27 mouse cellular contexts compared by ENCODE assay signal in the genomic region with DNA sequence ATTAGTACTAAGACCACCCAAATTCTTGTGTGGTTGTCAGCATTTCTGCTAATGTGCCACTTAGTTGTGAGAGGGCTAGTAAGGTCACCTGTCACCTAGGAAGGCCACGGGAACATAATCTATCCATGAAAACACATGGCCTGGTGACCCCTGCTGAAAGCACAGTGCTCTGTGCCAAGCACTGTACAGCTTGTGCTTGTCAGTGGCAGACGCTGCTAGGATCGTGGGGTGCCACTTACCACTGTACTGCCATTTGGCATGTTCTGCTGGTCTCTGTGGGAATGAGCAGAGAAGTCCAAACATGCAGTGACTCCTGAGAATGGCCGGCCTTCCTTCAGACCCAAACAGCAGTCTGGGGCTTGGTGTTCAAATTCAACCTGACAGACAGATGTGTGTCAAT.
DNase-seq lines count a peak whose midpoint lies in the region; ATAC-seq lines count a peak whose summit lies in the region.
"Had no signal": no experiment of that assay in that cellular context is flagged by ENCODE, and none has a peak within 500 bp of the region (broad histone marks: within the 10 kb centered on the region; RNA-seq: fewer than 3 reads in every experiment).

No protein-coding gene starts in this region.

- H3K9me3 ChIP-seq in midbrain, embryonic 13.5 days, result no peaks in the 10 kb centered on the region
- H3K9me3 ChIP-seq in midbrain, embryonic 16.5 days (replicated peaks; ENCODE audit: control insufficient read depth, low read length, poor library complexity, severe bottlenecking), result no peaks in the 10 kb centered on the region
- H3K9me3 ChIP-seq in liver, embryonic 12.5 days (replicated peaks), result no peaks in the 10 kb centered on the region
- H3K9me3 ChIP-seq: heart, embryonic 13.5 days; hindbrain, embryonic 10.5 days; intestine, embryonic 15.5 days; limb, embryonic 13.5 days; midbrain, embryonic 15.5 days; neural tube, embryonic 12.5 days had no signal

- WGBS in midbrain, embryonic 13.5 days, result 95% methylated on average over 4 of the region's 4 CpGs
- 92% methylated on average over 4 of the region's 4 CpGs for WGBS in midbrain, embryonic 16.5 days
- 79% methylated on average over 4 of the region's 4 CpGs for WGBS in liver, embryonic 12.5 days (ENCODE audit: insufficient replicate concordance)

- H3K4me1 ChIP-seq in midbrain, embryonic 13.5 days (replicated peaks), result no peaks in the 10 kb centered on the region
- H3K4me1 ChIP-seq in midbrain, embryonic 16.5 days (ENCODE audit: control insufficient read depth, insufficient read depth, low read length), result no peaks in the 10 kb centered on the region
- no peaks in the 10 kb centered on the region for H3K4me1 ChIP-seq in liver, embryonic 12.5 days
- H3K4me1 ChIP-seq: heart, embryonic 13.5 days; hindbrain, embryonic 10.5 days; intestine, embryonic 15.5 days; limb, embryonic 13.5 days; midbrain, embryonic 15.5 days; neural tube, embryonic 12.5 days had no signal

- H3K4me3 ChIP-seq in midbrain, embryonic 13.5 days (replicated peaks), result no peak overlapping the region
- H3K4me3 ChIP-seq in midbrain, embryonic 16.5 days (ENCODE audit: low read depth, low read length), result no peak overlapping the region
- H3K4me3 ChIP-seq in liver, embryonic 12.5 days, result no peak overlapping the region
- H3K4me3 ChIP-seq: erythroblast, embryonic 14.5 days; heart, embryonic 13.5 days; hindbrain, embryonic 10.5 days; intestine, embryonic 15.5 days; limb, embryonic 13.5 days; midbrain, embryonic 15.5 days; myocyte; neural tube, embryonic 12.5 days had no signal

- peaks cover 73% of the 10 kb centered on the region for H3K36me3 ChIP-seq in midbrain, embryonic 13.5 days
- H3K36me3 ChIP-seq in midbrain, embryonic 16.5 days (ENCODE audit: control insufficient read depth, insufficient read depth, low read length), result peaks cover 41% of the 10 kb centered on the region
- peaks cover 64% of the 10 kb centered on the region for H3K36me3 ChIP-seq in liver, embryonic 12.5 days

- H3K4me2 ChIP-seq in midbrain, embryonic 13.5 days (replicated peaks), result no peak overlapping the region
- no peak overlapping the region for H3K4me2 ChIP-seq in midbrain, embryonic 16.5 days (ENCODE audit: low read length)
- H3K4me2 ChIP-seq in liver, embryonic 12.5 days, result no peak overlapping the region
- H3K4me2 ChIP-seq: heart, embryonic 13.5 days; intestine, embryonic 15.5 days; limb, embryonic 13.5 days; liver, embryonic 11.5 days; midbrain, embryonic 15.5 days; neural tube, embryonic 12.5 days had no signal

- H3K27ac ChIP-seq in midbrain, embryonic 13.5 days, result no peak overlapping the region
- no peak overlapping the region for H3K27ac ChIP-seq in midbrain, embryonic 16.5 days (ENCODE audit: low read length)
- no peak overlapping the region for H3K27ac ChIP-seq in liver, embryonic 12.5 days
- H3K27ac ChIP-seq: heart, embryonic 13.5 days; hindbrain, embryonic 10.5 days; intestine, embryonic 15.5 days; limb, embryonic 13.5 days; midbrain, embryonic 15.5 days; neural tube, embryonic 12.5 days had no signal

- H3K27me3 ChIP-seq in midbrain, embryonic 13.5 days, result no peaks in the 10 kb centered on the region
- no peaks in the 10 kb centered on the region for H3K27me3 ChIP-seq in midbrain, embryonic 16.5 days (ENCODE audit: control insufficient read depth, insufficient read depth, low read depth, low read length)
- H3K27me3 ChIP-seq in liver, embryonic 12.5 days (replicated peaks), result no peaks in the 10 kb centered on the region
- H3K27me3 ChIP-seq: heart, embryonic 13.5 days; intestine, embryonic 15.5 days; limb, embryonic 13.5 days; midbrain, embryonic 15.5 days; neural tube, embryonic 12.5 days had no signal

- no peak overlapping the region for H3K9ac ChIP-seq in midbrain, embryonic 13.5 days (replicated peaks)
- H3K9ac ChIP-seq in midbrain, embryonic 16.5 days (ENCODE audit: low read depth, low read length), result no peak overlapping the region
- no peak overlapping the region for H3K9ac ChIP-seq in liver, embryonic 12.5 days
- H3K9ac ChIP-seq: forebrain, postnatal 0 days; heart, embryonic 13.5 days; intestine, embryonic 15.5 days; limb, embryonic 13.5 days; liver, postnatal 0 days; midbrain, embryonic 15.5 days; neural tube, embryonic 12.5 days had no signal

- peak; percentile 50; the same call in 1 of the 2 replicates for ATAC-seq in midbrain, embryonic 13.5 days
- no peak for ATAC-seq in midbrain, embryonic 16.5 days
- ATAC-seq in liver, embryonic 12.5 days, result no peak
- ATAC-seq: CD4-positive, CD25-positive, alpha-beta regulatory T cell, adult 4 months; forebrain, postnatal 0 days; hindbrain, embryonic 16.5 days; intestine, embryonic 15.5 days; liver, postnatal 0 days; midbrain, embryonic 15.5 days had no signal

- DNase-seq in cerebellum, adult 11-12 months, result peak; percentile 59
- DNase-seq in cerebellum, adult 9-11 months, result peak; percentile 64
- no peak for DNase-seq in thymus, postnatal 0 days (ENCODE audit: low spot score)
- DNase-seq in layer of hippocampus, postnatal 25 days (ENCODE audit: extremely low spot score in 1 of 2, low spot score in 1 of 2), result no peak
- DNase-seq: adrenal gland, postnatal 14 days; forebrain, postnatal 0 days; gastrocnemius, postnatal 10 days; heart, postnatal 10 days; kidney, adult 2 months; kidney, postnatal 4 days; layer of hippocampus, adult 9-11 months; liver, postnatal 0 days; lung, postnatal 36 days had no signal

Comparison
In these comparisons a context has a peak if more than half of its experiments do, and no peak if none do; other contexts are left out.
1. DNase-seq: peak in cerebellum, adult 11-12 months (single experiment) and cerebellum, adult 9-11 months (single experiment); none in thymus, postnatal 0 days (single experiment) and layer of hippocampus, postnatal 25 days (0 of 2).